Mouse (Mus musculus): Measurements from ENCODE around the gene Nt5c1a. TPM values are rescaled to one million over a fixed set of nuclear protein-coding genes. Genes with fewer than 3 reads are reported as not detected.
"Not testable (repeated sequence)": the region's sequence is repeated elsewhere in the genome, so short reads cannot be mapped to it uniquely, and the experiment has no call there.

Nt5c1a gene
- polyA plus RNA-seq (2012; rRNA removed): 0.23 and 0.31 TPM in 2 replicates

DNA sequence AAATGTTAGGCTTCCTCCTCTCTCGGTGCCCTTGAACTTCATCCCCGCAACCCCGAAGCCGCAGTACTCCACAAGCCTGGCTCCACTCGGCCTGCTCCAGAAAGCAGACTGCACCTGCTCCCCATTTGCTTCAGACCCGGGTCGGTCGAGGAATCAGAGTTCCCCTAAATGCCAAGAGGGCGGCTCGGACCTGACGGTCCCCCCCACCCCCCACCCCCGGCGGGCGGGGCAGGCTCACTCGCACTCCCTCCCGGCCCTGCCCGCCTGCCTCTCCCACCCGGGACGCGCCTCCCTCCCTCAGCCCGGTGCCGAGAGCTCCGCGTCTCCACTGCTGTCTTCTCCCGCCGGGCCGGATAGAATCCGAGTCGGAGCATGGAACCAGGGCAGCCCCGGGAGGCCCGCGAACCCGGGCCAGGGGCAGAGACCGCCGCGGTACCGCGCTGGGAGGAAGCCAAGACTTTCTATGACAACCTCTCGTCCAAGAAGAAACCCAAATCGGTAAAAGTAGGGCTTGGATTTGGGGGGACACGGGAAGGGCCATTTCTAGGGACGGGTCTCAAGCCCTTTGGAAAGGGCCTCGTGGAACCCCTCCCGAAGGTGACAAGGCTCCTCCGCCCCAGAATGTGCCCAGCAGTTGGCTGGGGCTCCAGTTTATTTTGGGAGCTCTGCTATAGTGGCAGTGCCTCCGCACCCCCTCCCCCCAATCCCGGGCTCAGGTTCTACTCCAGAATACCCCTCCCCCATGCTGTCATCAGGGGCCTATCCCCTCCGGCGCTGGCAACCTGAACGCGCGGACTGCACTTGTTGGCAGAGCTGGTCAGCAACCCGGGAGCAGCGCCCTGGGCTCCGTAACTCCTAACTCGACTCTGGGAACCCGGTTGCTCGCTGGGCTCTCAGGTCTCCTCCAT, at the start of gene Nt5c1a:
Nt5c1a (plus strand) TSS at position 319 of the 908 bp plus-strand sequence.
- DNase-seq (ENCODE audit: low read depth): no peak

DNA sequence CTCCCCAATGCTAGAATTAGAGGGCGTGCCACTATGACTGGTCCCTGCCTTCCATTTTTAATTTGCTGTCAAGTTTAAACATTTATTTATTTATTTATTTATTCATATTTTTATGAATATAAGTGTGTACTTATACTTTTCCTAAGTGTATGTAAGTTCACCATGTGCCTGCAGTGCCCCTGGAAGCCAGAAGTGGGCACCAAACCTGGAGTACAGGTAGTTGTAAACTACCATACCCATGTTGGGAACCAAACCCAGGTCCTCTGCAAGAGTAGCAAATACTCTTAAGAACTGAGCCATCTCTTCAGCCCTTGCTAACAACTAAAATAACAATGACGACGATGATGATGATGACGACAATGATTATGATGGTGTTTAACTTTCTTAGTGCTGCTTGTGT, 49.3 kb upstream of the Nt5c1a start:
- DNase-seq (ENCODE audit: low read depth): no peak

DNA sequence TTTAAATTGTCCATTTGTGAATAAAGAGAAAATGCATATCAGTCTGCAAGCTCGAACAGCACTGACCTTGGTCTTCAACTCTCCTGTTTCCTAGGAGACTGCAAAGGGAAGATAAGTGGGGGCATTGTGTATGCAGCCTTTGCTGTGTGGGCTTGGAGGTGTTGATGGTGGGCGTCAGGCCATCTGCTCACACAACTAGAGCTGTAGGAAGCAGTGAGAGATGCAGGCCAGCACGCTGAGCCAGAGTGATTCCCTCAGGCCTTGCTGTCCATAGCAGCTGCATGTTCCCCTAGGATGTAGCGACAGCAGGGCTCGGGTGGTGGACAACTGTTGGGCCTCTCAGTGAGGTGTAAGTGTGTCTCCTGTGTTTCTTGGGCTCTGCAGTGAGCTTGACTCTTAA, 48.3 kb upstream of the Nt5c1a start:
- DNase-seq (ENCODE audit: low read depth): no peak

DNA sequence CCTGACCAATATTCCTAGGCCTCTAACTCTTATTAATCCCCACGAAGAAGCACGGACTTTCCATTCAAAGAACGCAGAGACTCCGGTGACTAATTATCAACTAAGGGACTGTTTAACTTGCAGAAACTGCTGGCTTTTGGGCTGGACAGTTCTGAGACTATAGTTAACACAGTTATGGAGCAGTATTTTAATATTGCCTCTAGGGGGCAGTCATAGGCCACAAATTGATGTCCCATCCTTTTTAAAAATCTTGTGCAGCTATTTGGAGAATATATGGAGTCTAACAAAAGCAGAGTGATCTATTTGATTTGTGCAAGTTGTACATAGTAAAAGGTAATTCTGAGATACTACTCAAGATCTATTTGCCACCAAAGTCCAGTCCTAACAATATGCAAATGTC, 46.3 kb upstream of the Nt5c1a start:
- DNase-seq (ENCODE audit: low read depth): no peak

DNA sequence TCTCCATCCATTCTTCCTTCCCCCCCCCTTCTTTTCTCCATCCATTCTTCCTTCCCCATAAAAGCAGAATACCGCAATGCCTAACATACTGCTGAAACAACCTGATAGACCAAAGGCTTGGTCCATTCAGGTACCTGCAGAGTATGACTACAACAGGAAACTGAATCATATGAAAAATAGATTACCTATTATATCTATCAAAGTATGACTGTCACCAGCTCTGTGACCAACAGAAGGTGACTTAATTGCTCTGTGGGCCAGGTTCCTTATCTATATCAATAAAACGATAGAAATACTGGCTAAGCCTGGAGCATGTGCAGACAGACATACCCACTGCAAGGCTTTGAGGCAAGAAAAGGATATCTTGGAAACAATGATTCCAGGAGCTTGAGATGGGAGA, 45.9 kb upstream of the Nt5c1a start:
- no peak for DNase-seq (ENCODE audit: low read depth)

DNA sequence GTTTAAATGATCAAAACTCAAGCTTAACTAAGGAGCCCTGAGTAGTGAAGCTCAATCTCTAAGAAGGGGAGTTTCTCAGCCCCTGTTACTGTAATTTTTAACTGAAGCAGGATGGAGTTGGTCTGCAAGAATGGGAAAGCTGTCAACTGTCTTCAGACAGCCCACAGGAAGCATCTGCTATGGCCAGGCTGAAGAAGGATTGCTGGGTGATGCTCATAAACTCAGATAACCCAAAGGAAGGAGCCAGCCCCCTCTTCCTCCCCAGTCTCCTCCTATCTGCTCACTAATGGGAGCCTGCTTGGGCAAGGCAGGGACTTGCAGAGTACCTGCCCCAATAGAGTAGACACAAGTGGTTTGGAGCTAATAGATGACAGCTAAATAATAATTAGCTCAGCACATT, 45.5 kb upstream of the Nt5c1a start:
- no peak for DNase-seq (ENCODE audit: low read depth)

DNA sequence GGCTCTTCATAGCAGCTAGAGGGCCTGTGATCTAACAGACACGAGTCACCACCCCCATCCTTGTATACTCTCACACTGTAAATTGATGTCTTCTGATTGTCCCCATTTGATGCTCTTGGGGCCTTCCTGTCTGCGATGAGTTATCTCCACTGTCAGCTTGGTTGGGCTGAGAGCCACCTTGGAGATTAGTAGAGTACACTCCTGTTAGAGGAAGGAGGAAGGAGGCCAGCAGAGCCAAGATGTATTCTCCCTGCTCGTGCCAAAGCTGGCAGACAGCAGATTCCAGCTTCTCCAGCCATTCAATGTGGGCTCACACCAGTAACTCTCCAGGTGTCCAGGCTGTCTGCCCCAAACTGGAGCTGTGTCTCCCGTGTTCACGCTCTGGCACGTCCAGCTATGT, 40.7 kb upstream of the Nt5c1a start:
- DNase-seq (ENCODE audit: low read depth): no peak

DNA sequence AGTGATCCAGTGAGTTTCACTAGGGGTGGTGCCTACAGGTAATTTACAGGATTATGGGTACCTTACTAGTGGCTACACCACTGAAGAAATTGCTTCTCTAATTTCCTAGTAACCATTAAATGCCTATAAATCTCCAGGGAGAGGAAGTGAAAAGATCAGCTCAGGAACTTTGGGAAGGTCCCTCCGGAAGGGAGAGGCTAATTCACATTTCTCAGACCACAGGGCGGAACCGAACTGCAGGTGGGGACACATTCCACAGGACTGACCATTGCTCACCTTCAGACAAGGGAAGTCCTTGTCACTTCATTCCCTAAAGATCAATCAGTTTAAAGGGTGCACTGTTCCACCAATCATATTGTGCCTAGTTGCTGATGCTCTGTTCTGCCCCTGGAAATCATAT, 40.1 kb upstream of the Nt5c1a start:
- DNase-seq (ENCODE audit: low read depth): not testable (repeated sequence)

DNA sequence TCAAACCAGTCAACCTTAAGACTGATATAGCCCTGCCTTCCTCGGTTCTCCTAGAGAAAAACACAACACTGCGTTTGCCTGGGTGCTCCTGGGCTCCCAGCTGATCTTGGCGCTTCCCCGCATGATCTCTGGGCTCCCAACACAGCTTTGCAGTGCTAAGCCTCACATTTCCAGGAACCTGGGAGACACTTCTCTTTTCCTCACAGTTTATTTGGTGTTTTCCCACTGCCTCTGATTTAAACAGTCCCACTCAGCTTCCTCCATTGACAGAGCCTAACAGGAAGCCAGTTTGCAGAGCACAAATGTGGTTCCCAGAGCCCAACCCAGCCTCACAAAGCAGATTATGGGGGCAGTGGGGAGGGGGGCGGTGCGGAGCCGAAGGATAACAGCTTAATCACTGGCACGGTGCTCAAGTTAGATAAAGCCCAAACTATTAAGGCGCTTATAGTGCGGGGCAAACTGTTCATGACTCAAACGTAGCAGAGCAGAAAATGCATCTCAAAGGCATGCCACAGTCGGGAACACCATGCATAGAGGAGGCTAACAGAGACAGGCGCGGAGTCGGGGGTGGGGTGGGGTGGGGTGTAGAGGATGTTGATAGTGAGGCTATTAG, 38.9 kb upstream of the Nt5c1a start:
- no peak for DNase-seq (ENCODE audit: low read depth)

DNA sequence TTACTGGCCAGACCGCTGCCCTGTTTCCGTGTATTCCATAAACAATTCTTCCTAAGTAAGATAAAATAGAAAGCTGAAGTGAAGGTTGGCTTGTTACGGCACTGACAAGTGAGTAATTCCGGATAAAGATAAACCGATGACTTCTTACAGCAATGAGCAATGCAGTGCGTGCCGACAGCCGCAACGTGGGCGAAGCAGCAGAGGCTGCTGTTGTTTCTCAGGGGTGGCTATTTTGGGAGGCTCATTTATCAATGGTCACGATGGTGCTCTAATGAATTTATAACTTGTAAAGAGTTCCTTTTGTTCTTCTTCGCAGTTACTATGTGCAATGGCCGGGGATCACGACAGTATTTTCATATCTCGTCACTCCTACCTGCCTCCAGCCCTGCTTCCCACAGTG, 37.1 kb upstream of the Nt5c1a start:
- no peak for DNase-seq (ENCODE audit: low read depth)

DNA sequence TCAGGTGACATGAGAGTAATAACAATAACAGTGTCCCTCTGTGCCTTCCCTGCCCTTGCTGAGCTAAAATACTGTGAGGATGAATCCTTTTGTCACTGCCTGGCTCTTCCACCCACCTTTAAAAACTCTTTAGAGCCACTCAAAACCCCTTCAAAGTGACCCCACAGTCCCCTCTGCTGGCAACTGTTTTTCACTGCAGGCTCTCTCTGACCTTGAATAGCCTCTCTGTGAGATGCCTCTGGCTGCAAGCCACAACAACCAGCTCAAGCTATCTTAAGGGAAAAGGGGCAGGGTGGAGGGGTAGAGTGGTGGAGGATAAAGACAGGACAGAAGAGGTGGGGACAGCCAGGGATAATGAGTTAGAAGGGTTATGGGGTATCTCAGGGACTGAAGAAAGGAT, 29.5 kb upstream of the Nt5c1a start:
- no peak for DNase-seq (ENCODE audit: low read depth)

DNA sequence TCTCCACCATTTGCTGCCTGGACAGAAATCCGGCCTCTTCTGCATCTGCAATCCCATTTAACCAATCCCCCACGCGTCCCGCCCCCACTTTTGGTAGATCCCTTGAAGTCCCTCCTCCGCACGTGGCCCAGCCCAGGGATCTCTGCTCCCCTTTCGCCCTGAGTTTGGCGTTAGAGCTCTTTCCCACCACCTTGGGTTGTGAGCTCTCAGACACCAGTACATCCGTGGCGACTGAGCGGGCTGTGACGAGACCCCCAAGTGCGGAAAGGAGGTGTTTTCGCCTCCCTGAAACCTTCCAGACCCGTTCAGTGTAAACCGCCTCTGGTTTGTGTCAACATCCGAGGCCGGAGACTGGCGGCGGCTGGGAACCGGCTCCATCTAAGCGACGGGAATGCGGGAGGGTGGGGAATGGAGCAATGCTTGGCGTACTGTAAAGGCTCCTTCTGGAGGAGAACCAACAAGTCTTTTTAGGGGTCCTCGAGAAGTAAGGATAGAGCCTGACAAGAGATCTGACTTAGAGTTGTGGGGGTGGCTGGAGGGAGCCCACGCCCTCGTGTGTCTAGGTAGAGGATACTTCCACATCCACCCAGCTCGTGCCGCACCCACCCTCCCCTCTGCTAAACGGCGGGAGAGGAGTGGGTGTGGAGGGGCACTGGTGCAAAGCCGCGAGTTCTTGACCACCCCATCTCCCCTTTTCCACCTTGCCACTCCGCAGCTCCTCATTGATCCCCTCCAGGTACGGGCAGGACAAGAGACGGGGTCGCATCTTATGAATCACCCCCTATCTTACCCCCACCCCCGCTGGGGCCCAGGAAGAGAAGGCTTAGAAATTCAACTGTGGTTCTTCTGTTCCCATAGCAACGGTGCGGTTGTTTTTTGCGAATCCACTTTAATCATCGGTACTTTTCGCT, 18.7 kb upstream of the Nt5c1a start, which contains the start of gene Hpcal4:
Hpcal4 (plus strand) TSS at position 900 of the 911 bp plus-strand sequence.
- DNase-seq (ENCODE audit: low read depth): no peak

DNA sequence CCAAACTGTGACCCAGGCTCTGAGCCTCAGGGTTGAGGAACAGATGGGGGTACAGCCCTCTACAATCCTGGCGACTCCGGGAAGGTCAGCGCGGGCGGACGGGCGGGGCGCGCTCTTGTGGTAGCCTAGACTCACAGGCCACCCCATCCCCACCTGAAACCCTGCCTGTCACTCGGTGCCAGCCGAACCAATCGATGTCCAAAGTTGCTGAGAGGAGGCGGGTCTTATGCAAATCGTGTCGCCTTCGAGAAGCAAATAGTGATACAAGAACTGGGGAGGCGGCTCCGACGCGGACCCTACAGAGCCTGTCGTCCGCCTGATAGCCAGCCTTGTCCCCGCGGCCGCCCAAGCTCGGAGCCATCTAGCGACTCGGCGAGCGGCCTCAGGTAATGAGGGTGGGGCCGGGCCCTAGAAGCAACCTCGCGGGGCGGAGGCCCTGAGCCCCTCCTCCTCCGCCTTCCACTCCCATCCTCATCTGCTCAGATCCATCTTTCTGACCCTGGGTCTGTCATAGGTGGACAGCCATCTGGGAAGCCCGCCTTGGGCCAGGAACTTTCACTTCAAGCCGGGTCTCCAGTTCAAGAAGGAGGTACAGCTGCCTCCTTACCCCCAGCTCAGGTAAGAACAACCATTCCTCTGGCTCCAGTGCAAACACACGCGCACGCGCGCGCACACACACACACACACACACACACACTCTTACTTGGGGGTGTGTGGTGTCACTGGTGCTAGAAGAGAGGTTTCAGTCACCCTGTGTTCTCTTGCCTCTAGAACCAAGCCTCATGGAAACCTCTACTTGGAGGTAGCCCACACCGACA, 17.9 kb upstream of the Nt5c1a start:
- no peak for DNase-seq (ENCODE audit: low read depth)

DNA sequence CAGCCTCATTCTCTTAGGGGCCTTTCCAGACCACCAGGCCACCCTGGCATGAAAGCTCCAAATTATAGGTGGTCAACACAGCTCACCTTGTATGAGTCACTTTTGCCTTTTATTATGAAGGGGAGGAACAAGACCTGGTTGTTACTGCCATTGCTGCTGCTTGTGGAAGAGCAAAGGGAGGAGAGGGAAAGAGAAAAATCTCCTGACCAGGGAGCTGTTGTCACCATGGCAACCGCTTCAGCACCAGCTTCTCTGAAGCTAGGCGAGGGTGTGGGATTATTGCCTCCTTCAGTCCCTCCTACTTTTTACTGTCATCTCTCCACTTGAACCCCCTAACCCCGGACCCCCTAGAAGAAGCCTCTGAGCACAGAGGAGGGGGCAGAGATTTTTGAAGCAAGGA, 16.5 kb upstream of the Nt5c1a start:
- DNase-seq (ENCODE audit: low read depth): no peak

DNA sequence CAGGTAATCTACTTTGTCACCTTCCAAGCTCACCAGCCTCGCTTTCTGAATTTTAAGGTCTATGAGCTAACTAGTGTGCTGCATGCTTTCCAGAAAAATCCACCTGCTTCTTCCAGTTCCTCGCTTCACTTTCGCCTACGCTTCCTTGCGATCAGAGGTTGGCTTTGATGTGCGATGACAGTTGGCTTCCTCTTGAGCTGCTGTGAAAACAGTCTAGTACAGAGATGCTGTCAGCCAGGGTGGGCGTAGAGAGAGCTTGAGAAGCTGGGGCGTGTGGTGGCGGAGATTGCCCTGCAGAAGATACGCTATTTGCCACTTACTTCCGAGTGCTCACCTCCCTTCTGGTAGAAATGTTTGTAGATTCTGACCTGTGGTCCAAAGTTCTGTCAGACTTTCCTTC, 9.0 kb upstream of the Nt5c1a start:
- no peak for DNase-seq (ENCODE audit: low read depth)

DNA sequence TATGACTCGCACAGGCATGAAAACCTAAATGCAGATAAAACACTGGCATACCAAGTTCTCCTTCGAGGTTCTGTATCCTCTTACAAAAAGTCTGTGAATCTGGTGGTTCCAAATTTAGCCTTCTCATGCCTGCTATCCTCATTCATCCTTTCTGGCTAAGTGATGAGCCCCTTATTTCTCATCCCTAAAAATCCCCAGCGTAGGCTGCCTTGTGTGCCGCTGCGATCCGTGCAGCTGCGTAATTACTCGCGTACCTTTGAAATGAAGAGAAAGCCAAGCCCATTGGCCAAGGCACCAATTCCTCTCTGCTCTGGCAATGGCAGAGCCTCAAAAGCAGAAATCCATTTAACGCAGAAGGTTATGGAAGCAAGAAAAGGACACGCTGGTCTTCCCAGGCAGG, 7.5 kb upstream of the Nt5c1a start:
- no peak for DNase-seq (ENCODE audit: low read depth)

DNA sequence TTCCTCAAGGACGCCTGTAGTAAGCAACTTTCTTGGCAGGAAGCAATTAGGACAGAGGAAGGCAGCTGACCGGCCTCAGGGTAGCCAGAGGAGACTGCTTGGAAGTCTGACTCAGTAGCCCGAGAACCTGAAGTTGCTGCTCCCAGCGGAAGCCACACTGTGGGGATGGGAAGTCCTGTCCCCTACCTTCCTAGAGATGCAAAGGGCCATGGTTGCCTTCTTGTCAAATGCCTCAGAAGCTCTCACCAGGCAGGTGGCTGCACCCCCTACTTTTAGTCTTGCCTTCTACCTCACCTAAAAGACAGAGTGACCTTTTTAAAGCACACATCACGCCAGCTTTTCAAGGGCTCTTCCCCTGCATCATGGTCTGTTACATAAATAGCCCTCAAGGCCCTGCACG, 4.6 kb upstream of the Nt5c1a start:
- DNase-seq (ENCODE audit: low read depth): no peak

DNA sequence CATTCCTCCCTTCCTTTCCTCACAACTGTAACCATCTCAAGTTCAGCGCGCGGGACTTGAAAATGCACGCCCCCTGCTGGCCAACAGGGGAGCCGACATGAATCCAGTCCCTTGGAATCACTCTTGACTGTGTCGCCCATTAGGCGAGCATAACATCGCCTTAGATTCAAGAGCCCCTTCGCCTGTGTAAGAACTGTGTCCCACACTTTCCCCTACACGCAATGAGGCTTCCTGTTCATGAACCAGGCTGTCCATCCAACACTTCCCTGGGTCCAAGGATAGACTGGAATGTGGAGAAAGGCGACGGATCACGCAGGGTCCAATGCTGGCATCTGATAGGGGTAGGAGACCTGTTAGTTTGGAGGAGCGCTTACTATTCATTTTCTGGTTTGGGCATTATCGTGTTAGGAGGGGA, 526 bp upstream of the Nt5c1a start:
- DNase-seq (ENCODE audit: low read depth): no peak

DNA sequence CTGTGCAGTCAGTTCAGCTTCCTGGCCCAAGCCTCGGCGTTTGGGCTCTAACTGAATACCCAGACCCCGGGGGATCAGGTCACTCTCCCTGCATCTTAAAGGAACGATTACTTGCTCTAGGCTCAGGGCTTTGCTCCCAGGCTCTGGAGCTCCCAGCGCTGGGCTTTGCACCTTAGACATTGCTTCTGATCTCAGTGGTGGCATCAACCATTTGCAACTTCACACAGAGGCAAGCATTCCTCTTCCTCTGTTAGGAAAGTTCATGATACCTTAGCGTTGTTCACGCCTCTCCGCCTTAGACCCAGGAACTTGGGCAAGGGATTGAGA, 753 bp downstream of the Nt5c1a start:
- no peak for DNase-seq (ENCODE audit: low read depth)

DNA sequence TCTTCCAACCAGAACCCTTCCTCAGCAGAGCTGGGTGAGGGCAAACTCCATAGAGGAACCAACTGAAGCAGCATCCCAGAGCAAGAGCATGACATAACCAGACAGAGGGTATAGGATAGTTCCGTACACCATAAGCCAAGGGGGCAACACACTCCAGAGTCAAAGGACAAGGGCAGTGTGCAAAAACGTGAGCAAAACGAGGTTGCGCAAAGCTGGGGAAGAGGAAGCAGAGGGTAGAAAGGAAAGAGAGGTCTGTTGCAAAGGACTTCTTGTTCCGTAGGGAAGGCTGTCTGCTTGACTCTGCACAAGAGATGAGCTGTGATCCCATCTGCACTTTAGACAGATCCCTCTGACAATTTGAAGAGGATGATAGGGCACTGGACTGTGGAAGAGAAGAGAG, 6.0 kb downstream of the Nt5c1a start:
- no peak for DNase-seq (ENCODE audit: low read depth)

DNA sequence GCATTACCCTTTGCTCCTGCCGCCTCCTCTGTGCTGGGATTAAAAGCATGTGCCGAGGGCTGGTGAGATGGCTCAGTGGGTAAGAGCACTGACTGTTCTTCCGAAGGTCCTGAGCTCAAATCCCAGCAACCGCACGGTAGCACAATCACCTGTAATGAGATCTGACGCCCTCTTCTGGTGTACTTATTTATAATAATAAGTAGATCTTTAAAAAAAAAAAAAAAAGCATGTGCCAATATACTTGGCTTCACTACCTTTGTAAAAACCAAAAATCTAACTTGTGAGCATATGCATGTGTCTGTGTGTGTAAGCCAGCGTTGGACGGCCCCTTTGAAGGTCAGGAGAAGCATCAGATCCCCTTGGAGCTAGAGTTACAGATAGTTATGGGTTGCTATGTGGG, 9.7 kb downstream of the Nt5c1a start:
- no peak for DNase-seq (ENCODE audit: low read depth)

DNA sequence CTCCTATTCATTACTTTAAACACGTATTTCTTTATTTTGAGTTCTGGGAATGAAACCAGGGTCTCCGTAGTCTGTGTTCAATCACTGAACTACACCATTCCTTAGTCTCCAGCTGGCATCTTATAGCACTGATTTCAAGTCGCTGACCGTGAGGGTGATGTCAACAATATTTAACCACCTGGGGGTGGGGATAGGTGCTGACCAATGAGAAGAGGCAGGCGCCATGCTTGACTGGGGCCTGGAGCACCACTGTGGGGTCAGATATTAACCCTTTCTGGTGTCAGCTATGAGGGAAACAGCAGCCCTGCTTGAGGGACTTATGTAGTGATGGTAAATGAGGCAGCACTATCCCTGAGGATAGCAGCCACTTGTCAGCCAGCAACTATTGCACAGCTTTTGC, 10.1 kb downstream of the Nt5c1a start:
- DNase-seq (ENCODE audit: low read depth): no peak

Data from gonadal fat pad, adult 2 months (tissue).